Mouse (Mus musculus) c-Kit-positive CD71-positive TER-119-negative erythroid progenitor cells, embryonic 14.5 days (primary cell): ENCODE results near the gene Zfp385a.

Experiments used
- DNase-seq: peaks from one replicate; pipeline ENCODE4 v3.0.0-alpha.2; 2013; ENCODE audit warnings: low read depth

Gene Zfp385a

DNA sequence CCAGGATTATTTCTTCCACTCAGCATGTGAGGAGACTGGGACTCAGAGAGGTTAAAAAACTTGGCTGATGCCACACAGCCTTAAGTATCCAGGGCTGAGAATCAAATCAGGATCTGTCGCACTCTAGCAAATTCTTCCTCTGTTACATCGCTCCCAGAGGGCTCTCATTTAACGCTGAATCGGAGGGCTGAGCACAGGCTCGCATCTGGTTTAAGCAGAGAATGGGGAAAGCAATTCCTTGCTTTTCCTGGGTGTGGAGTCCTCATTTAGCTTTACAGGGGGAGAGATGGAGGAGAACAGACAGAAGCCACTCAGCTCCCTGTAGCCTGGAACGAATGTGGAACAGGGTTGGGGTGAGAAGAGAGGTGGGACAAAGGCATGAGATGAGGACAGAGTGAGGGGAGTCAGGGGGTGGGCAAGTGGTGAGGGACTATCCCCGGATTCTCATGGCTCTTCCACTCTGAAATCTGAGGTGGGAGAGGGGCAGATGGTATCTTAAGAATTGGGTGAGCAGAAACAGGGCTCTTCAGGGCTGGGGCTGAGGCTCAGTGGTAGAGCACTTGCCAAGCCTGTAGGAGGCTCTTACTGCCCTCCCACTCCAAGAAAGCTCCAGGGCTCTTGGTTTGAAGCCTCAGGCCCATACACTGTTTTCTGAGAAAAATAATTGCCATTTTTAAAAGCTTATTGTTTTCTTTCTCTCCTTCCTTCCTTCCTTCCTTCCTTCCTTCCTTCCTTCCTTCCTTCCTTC lies 4.2 kb downstream of the Zfp385a start:
- no peak for DNase-seq

DNA sequence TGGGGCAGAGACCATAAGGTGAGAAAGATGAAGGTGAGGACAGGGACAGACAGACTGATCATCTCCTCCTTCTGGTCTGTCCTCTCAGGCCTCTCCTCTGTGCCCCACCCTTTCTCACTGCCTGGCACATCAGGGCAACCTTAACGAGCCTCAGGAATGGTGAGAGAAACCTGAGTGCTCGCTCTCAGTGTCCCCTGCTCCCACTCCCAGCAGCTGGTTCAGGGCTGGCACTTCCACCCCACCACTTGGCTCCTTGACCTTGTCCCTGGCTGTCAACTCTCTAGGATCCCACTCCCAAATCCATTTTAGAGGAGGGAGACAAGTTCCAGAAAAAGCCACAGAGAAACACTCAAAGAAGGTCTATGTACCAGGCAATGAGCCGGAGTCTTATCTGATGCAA lies 4.9 kb downstream of the Zfp385a start:
- DNase-seq = no peak

DNA sequence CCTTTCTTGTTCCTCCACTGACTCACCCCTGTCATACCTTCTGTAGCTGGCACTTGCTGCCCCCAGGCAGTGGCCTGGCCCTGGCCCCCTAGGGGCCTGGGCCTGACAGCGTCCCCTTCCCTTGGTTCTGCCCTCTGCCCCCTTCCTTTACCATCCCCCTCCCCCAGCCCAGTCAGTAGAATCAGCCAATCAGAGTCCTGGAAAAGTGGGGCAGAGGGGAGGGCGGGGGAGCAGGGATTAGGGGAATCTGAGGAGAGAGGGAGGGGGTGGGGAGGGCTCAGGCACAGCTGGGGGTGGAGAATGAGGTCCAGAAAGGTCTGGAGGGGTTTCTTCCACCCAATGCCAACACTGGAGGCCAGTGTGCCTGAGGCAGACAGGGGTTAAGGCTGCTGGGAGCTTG lies 5.7 kb downstream of the Zfp385a start:
- no peak for DNase-seq

DNA sequence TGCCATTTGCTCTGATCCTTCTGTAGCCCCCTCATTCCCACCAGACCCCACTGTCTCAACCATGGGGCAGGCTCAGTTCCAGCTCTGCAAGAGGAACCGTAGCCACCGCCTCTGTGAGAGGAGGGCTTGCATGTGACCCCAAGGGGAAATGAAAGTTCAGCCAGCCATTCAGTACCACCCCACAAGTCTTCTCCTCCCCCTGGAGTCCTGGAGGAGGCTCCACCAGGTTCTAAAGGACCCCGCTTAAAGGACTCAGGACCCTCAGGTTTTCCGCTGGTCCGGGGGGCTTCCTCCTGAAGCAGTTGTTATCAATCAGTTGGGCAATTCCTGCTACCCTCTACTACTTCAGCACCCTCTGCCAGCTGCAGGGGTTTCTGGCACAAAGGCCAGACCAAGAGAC lies 6.2 kb downstream of the Zfp385a start:
- no peak for DNase-seq

GRCm38 (mm10) chr15:103333081-103333615 lies 6.7 kb downstream of the Zfp385a start:
- DNase-seq = no peak

GRCm38 (mm10) chr15:103323455-103324247 lies 16.2 kb downstream of the Zfp385a start:
- peak; percentile 82 for DNase-seq

- DNase-seq = no peak
Observed at GRCm38 (mm10) chr15:103323070-103323454, 16.8 kb downstream of the Zfp385a start.

DNA sequence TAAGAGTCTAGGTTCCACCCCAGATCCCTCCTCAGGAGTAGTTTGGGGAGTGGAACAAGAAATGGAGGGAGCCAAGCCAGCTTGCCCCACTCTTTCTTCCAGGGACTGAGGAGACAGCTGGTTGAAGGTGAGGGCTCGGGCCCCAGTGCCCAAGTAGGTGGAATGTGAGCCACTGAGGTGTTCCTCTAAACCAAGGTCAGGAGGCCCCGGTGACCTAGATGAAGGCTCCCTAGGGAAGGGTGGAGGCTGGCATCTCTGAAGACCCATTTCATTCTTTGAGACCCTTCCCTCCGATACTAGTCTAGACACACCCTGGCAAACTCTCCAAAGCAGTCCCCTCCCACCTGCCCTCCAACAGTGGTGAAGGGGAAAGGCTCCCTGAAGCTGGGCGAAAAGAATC lies 17.5 kb downstream of the Zfp385a start:
- DNase-seq = no peak

- no peak for DNase-seq
Observed at GRCm38 (mm10) chr15:103321076-103321475, 18.8 kb downstream of the Zfp385a start.

- no peak for DNase-seq
Observed at GRCm38 (mm10) chr15:103318201-103318816, 21.6 kb downstream of the Zfp385a start.

DNA sequence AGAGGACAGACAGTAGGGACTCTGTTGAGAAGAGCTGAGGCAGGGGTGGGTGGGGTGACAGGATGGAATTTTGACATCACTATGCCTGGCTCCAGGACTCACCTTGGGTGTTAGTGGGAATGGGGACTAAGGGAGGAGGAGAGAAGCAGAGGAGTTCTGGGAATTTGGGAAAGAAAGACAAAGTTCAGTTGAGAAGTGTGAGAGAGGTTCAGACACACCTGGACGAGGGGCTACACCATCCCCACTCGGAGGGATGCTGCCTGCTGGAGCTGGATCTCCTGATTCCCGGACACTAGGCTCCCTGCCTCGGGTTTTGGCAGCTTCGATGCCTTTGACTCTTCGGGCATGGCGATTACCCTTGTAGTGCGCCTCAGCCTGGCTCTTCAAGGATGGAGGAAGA lies 22.2 kb downstream of the Zfp385a start:
- DNase-seq = no peak

DNA sequence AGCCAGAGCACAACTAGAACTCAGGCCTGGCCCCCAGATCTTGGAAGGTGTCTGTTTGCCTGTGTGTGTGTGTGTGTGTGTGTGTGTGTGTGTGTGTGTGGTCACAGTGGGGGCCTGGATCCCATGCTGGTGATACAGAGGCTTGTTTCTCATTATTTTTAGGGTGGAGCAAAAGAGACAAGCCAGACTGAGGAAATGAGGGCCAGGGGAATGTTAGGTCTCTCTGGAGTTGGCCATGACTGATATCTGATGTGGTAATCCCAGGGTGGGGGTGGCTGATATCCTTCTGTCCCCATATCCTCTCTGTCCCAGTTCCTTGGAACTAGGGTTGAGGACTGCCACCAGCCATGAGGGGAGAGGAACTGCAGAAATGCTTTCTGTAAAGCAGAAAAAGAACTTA lies 22.8 kb downstream of the Zfp385a start:
- no peak for DNase-seq

DNA sequence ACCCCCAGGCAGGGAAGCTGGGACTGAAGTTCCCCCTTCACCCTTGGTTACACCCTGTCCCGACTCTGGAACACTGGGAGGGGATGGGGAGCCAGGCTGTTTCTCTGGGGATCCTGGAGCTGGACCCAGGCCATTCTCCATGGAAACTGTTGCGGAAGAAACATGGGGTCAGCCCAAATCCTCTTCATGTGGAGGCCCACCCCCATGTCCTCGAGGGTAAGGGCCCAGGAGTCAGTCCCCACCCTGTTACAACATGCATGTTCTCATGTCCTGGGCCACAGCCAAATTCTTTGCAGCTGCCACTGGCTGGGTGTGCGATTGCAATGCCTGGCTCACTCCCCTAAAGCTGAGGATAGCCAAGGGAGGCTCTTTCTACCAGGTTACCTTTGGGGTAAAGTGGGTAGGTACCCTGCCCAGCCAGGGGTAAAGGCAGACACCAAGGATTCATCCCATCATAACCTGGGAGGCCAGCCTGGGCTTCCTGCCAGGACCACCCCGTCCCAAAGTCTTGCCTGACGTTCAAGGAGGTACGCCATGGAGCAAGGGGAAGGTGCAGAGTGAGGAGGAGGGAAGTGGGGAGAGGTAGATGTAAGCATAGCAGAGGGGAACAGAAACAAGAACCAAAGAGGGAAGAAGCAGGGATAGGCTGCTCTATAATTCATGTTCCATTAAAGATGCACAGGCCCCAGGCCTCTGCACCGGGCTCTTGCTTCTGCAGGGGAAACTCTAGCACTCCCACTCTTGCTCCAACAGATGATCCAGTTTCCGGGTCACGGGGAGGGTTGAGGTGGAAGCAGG lies 23.7 kb downstream of the Zfp385a start:
- DNase-seq = no peak

DNA sequence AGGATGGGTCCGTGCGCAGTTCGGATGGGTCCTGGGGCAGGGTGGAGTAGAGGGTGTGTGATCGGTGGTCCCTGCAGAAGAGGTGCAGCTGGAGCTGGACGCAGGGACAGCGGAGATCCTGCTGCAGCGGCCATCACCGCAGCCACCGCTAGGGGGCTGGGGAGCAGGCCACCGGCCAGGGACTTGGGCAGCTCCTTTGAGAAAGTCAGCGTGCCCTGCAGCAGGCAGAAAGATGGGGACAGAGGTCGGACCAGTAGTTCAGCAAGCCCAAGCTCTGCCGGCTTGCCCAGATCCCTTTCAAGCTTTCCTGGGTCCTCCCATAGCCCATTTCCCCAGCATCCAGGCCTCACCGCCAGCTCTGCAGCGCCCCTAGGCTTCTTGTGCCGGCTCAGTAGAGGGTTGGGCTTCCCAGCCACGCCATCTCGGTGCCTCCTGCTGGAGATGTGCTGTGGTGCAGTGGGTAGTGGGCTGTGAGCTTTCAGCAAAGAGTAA lies 24.8 kb downstream of the Zfp385a start:
- DNase-seq = no peak

DNA sequence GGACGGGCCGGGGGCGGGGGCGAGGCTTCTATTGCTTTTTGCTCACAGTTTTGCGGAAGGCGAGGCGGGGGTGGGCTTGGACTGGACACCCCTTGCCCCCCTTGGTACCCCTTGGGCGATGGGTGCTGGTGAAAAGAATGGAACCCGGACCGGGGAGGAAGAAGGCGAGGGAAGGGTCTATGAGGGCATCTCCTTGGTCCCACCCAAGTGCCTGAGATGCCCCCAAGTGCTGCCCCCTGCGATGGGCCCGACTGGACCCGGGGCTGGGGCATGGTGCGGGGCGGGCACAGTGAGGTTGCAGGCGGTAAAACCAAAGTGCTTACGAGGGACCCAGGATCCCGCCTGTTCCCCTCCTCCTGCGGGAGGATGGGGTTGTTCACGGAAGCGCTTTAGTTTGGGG lies 25.7 kb downstream of the Zfp385a start:
- no peak for DNase-seq

DNA sequence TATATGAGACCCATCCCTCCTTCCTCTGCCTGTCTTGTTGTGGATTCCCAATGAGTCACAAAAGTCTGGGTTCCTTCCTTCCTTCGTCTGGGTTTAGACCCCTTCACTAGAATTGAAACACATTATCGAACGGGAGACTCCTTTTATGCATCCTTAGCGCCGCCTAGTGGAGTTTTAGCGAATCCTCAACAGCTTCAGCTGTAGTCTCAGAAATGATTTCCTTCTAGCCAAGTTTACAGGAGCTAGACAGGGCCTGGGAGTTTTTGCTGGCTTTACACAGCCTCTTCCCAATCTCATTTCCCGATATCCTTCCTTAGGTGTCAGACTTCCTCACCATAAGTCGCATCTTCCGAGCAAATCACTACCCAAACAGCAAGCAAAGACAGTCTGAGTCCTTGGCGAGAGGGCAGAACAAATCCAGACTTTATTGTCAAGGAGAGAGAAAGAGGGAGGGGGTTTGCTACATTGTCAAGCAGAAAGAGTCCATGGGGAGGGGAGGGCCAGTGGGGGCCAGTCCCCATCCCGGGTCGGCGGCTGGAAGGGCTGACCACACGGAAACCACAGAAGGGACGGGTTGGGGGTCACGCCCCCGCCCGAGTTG lies 26.3 kb downstream of the Zfp385a start:
- peak; percentile 68 for DNase-seq

DNA sequence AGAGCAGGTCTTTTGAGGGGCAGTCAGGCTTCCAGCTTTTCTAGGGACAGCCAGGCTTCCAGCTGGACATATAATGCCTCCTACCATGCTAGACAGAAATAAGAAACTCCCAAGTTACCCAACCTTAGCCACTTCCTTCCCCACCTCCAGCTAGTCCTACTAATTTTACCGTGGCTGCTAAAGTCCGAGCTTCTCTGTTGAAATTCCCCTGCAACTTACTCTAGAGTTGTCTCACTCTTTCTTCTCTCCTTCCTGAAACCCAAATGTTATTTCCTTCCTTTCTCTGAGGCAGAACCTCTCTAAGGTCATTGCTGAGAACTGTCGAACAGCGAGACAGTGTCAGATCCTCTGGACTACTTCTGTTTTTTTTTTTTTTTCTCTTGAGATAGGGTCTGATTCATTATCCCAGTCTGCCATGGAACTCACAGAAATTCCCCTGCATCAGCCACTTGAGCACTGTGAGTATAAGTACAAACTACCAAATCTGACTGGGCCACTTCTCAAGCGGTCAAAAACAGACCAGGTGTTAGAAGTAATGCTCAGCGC lies 29.5 kb downstream of the Zfp385a start, which contains the start of gene Gpr84:
TSS of gene Gpr84 (minus strand) at position 248 of the 546 bp plus-strand sequence.
- DNase-seq = no peak

- no peak for DNase-seq
Observed at GRCm38 (mm10) chr15:103308876-103309580, 30.9 kb downstream of the Zfp385a start.

- DNase-seq = no peak
Observed at GRCm38 (mm10) chr15:103308056-103308875, 31.6 kb downstream of the Zfp385a start.
